In genomic region chr5:102693192-102693591, GRCm38 (mm10) we compare ENCODE assay signal across 16 mouse cellular contexts.
A peak's percentile ranks its signal among the peaks of the same experiment; 100 is the strongest.
DNase-seq lines count a peak whose midpoint lies in the region; ATAC-seq and TF ChIP-seq lines count a peak whose summit lies in the region.
"Had no signal": no experiment of that assay in that cellular context is flagged by ENCODE, and none has a peak within 500 bp of the region (broad histone marks: within the 10 kb centered on the region; RNA-seq: fewer than 3 reads in every experiment).

No protein-coding gene starts in this region.

- H3K4me3 ChIP-seq in kidney, embryonic 16.5 days (ENCODE audit: low read length), result no peak overlapping the region
- H3K4me3 ChIP-seq in C2C12 (ENCODE audit: insufficient read depth, poor library complexity, severe bottlenecking), result no peak overlapping the region
- no peak overlapping the region for H3K4me3 ChIP-seq in forebrain, embryonic 14.5 days (ENCODE audit: low read depth, low read length)
- H3K4me3 ChIP-seq: erythroblast, embryonic 14.5 days; heart, embryonic 15.5 days; limb, embryonic 10.5 days; limb, embryonic 15.5 days; midbrain, embryonic 13.5 days had no signal

- no peak for TF ChIP-seq CTCF in C2C12 (IDR thresholded peaks at IDR 0.05; ENCODE audit: control insufficient read depth, insufficient read depth, insufficient read length)

- no peak for DNase-seq in kidney, adult 9 months
- peak; percentile 5 to 43 for DNase-seq in lung, adult 18-20 months
- no peak for DNase-seq in lung, postnatal 14 days
- DNase-seq in 416B (ENCODE audit: low read depth), result peak; percentile 11
- DNase-seq in forebrain, embryonic 14.5 days (ENCODE audit: low spot score), result no peak
- no peak for DNase-seq in cerebellum, adult 9-11 months

- H3K4me1 ChIP-seq in kidney, embryonic 16.5 days (ENCODE audit: insufficient read depth, low read length), result peaks cover 10% of the 10 kb centered on the region
- no peaks in the 10 kb centered on the region for H3K4me1 ChIP-seq in forebrain, embryonic 14.5 days (ENCODE audit: control insufficient read depth, insufficient read depth, low read length)
- H3K4me1 ChIP-seq: heart, embryonic 15.5 days; limb, embryonic 15.5 days; midbrain, embryonic 13.5 days had no signal

- H3K9ac ChIP-seq in kidney, embryonic 16.5 days (replicated peaks; ENCODE audit: low read length), result no peak overlapping the region
- no peak overlapping the region for H3K9ac ChIP-seq in forebrain, embryonic 14.5 days (ENCODE audit: low read length)
- H3K9ac ChIP-seq: forebrain, postnatal 0 days; heart, embryonic 15.5 days; limb, embryonic 15.5 days; midbrain, embryonic 13.5 days had no signal

- 22% methylated on average over 2 of the region's 2 CpGs for WGBS in kidney, embryonic 16.5 days
- 88% methylated on average over 2 of the region's 2 CpGs for WGBS in forebrain, embryonic 14.5 days

- no peak overlapping the region for H3ac ChIP-seq in C2C12 (ENCODE audit: control insufficient read depth, insufficient read length, low read depth)

- no peak overlapping the region for H3K27ac ChIP-seq in kidney, embryonic 16.5 days (ENCODE audit: low read length)
- no peak overlapping the region for H3K27ac ChIP-seq in forebrain, embryonic 14.5 days (ENCODE audit: low read depth, low read length)
- H3K27ac ChIP-seq: heart, embryonic 15.5 days; limb, embryonic 10.5 days; limb, embryonic 15.5 days; macrophage; midbrain, embryonic 13.5 days had no signal

- peak; percentile 78 for ATAC-seq in kidney, embryonic 16.5 days (ENCODE audit: low FRiP score, low TSS enrichment)
- no peak for ATAC-seq in forebrain, embryonic 14.5 days

- no peaks in the 10 kb centered on the region for H3K27me3 ChIP-seq in kidney, embryonic 16.5 days (ENCODE audit: insufficient read depth, low read length)
- no peaks in the 10 kb centered on the region for H3K27me3 ChIP-seq in C2C12 (ENCODE audit: control insufficient read depth, insufficient read depth, insufficient read length)
- H3K27me3 ChIP-seq in forebrain, embryonic 14.5 days (replicated peaks; ENCODE audit: control insufficient read depth, insufficient read depth, low read length), result no peaks in the 10 kb centered on the region
- H3K27me3 ChIP-seq: heart, embryonic 15.5 days; limb, embryonic 15.5 days; midbrain, embryonic 13.5 days; Patski had no signal

- H3K36me3 ChIP-seq in kidney, embryonic 16.5 days (ENCODE audit: insufficient read depth, low read length), result no peaks in the 10 kb centered on the region
- H3K36me3 ChIP-seq in C2C12 (ENCODE audit: control insufficient read depth, insufficient read depth), result no peaks in the 10 kb centered on the region
- no peaks in the 10 kb centered on the region for H3K36me3 ChIP-seq in forebrain, embryonic 14.5 days (ENCODE audit: control insufficient read depth, insufficient read depth, low read length)
- H3K36me3 ChIP-seq: heart, embryonic 15.5 days; limb, embryonic 10.5 days; limb, embryonic 15.5 days; midbrain, embryonic 13.5 days had no signal

- no peaks in the 10 kb centered on the region for H3K79me3 ChIP-seq in C2C12 (ENCODE audit: low read depth)

- no peaks in the 10 kb centered on the region for H3K79me2 ChIP-seq in C2C12 (ENCODE audit: control insufficient read depth, insufficient read depth)

- H3K4me2 ChIP-seq in kidney, embryonic 16.5 days (replicated peaks; ENCODE audit: low read depth, low read length), result no peak overlapping the region
- H3K4me2 ChIP-seq in forebrain, embryonic 14.5 days (ENCODE audit: low read length), result no peak overlapping the region
- H3K4me2 ChIP-seq: heart, embryonic 15.5 days; limb, embryonic 15.5 days; midbrain, embryonic 13.5 days had no signal

- H3K9me3 ChIP-seq in kidney, embryonic 16.5 days (ENCODE audit: low read length), result no peaks in the 10 kb centered on the region
- no peaks in the 10 kb centered on the region for H3K9me3 ChIP-seq in forebrain, embryonic 14.5 days (replicated peaks; ENCODE audit: control insufficient read depth, low read length)
- H3K9me3 ChIP-seq: heart, embryonic 15.5 days; limb, embryonic 10.5 days; limb, embryonic 15.5 days; midbrain, embryonic 13.5 days had no signal

TF ChIP-seq in C2C12, 6 proteins besides CTCF, POLR2A, EP300 and RAD21:
- TF ChIP-seq MYOD1 (IDR thresholded peaks at IDR 0.05; ENCODE audit: control insufficient read depth, insufficient read length, low read depth) (peak; percentile 81), MYOG (IDR thresholded peaks at IDR 0.05; ENCODE audit: control insufficient read depth, extremely low read depth, insufficient read length) (no peak)

Comparison
In these comparisons a context has a peak if more than half of its experiments do, and no peak if none do; other contexts are left out.
1. DNase-seq: peak in lung, adult 18-20 months (2 of 2) and 416B (single experiment); none in kidney, adult 9 months (single experiment), lung, postnatal 14 days (single experiment), forebrain, embryonic 14.5 days (single experiment) and cerebellum, adult 9-11 months (single experiment).